Mouse (Mus musculus): ENCODE data around the gene Pigx. TPM values are rescaled to one million over a fixed set of nuclear protein-coding genes. Genes with fewer than 3 reads are reported as not detected.

Gene Pigx
- total and polyA plus RNA-seq, 3 experiments: 16.7 to 38.5 (median 35.6) TPM

GRCm38 (mm10) chr16:32068389-32069300, 30.9 kb downstream of the Pigx start:
- DNase-seq (ENCODE audit: low spot score) (no peak), ATAC-seq (ENCODE audit: extremely low read depth, insufficient number of reproducible peaks, low FRiP score, poor library complexity, severe bottlenecking) (no peak)
- Histone ChIP-seq H3K4me1 (ENCODE audit: insufficient read depth, low read depth, low read length) (peaks cover 36% of the 10 kb centered on the region), H3K4me3 (ENCODE audit: low read depth, low read length) (no peak overlapping the region), H3K36me3 (replicated peaks) (peaks cover 46% of the 10 kb centered on the region), H3K27me3 (ENCODE audit: insufficient read depth, low read length) (no peaks in the 10 kb centered on the region), H3K9me3 (replicated peaks) (no peaks in the 10 kb centered on the region)
- no peak for TF ChIP-seq TAL1 (conservative IDR thresholded peaks at IDR 0.05; ENCODE audit: low read depth, low read length)
- no peak for TF ChIP-seq GATA2 (IDR thresholded peaks at IDR 0.05; ENCODE audit: borderline replicate concordance, low read depth, low read length)
- TF ChIP-seq POLR2AphosphoS5 (IDR thresholded peaks at IDR 0.05; ENCODE audit: insufficient replicate concordance, low read depth, low read length): no peak
- TF ChIP-seq GATA1 (IDR thresholded peaks at IDR 0.05; ENCODE audit: borderline replicate concordance, low read length): no peak
- TF ChIP-seq CTCF (IDR thresholded peaks at IDR 0.05; ENCODE audit: low read depth, low read length): no peak

- Histone ChIP-seq H3K9me3 (replicated peaks) (no peaks in the 10 kb centered on the region), H3K27me3 (ENCODE audit: insufficient read depth, low read length) (no peaks in the 10 kb centered on the region), H3K4me1 (ENCODE audit: insufficient read depth, low read depth, low read length) (peaks cover 38% of the 10 kb centered on the region), H3K4me3 (ENCODE audit: low read depth, low read length) (no peak overlapping the region), H3K36me3 (replicated peaks) (peaks cover 38% of the 10 kb centered on the region)
- TF ChIP-seq CTCF (IDR thresholded peaks at IDR 0.05; ENCODE audit: low read depth, low read length) (no peak), GATA1 (IDR thresholded peaks at IDR 0.05; ENCODE audit: borderline replicate concordance, low read length) (no peak), POLR2AphosphoS5 (IDR thresholded peaks at IDR 0.05; ENCODE audit: insufficient replicate concordance, low read depth, low read length) (no peak), TAL1 (conservative IDR thresholded peaks at IDR 0.05; ENCODE audit: low read depth, low read length) (no peak), GATA2 (IDR thresholded peaks at IDR 0.05; ENCODE audit: borderline replicate concordance, low read depth, low read length) (no peak)
- DNase-seq (ENCODE audit: low spot score) (no peak), ATAC-seq (ENCODE audit: extremely low read depth, insufficient number of reproducible peaks, low FRiP score, poor library complexity, severe bottlenecking) (no peak)
Measured at GRCm38 (mm10) chr16:32066899-32067298, 32.6 kb downstream of the Pigx start.

- no peak for DNase-seq (ENCODE audit: low spot score)
- H3K27me3 ChIP-seq (ENCODE audit: insufficient read depth, low read length): no peaks in the 10 kb centered on the region
- H3K4me1 ChIP-seq (ENCODE audit: insufficient read depth, low read depth, low read length): peaks cover 40% of the 10 kb centered on the region
- H3K4me3 ChIP-seq (ENCODE audit: low read depth, low read length): no peak overlapping the region
- no peak for ATAC-seq (ENCODE audit: extremely low read depth, insufficient number of reproducible peaks, low FRiP score, poor library complexity, severe bottlenecking)
- H3K36me3 ChIP-seq (replicated peaks): peaks cover 41% of the 10 kb centered on the region
- no peaks in the 10 kb centered on the region for H3K9me3 ChIP-seq (replicated peaks)
- TF ChIP-seq GATA2 (IDR thresholded peaks at IDR 0.05; ENCODE audit: borderline replicate concordance, low read depth, low read length) (no peak), GATA1 (IDR thresholded peaks at IDR 0.05; ENCODE audit: borderline replicate concordance, low read length) (no peak), CTCF (IDR thresholded peaks at IDR 0.05; ENCODE audit: low read depth, low read length) (no peak), POLR2AphosphoS5 (IDR thresholded peaks at IDR 0.05; ENCODE audit: insufficient replicate concordance, low read depth, low read length) (no peak), TAL1 (conservative IDR thresholded peaks at IDR 0.05; ENCODE audit: low read depth, low read length) (no peak)
Measured at GRCm38 (mm10) chr16:32063900-32064299, 35.6 kb downstream of the Pigx start.

- Histone ChIP-seq H3K4me1 (ENCODE audit: insufficient read depth, low read depth, low read length) (peaks cover 34% of the 10 kb centered on the region), H3K9me3 (replicated peaks) (no peaks in the 10 kb centered on the region), H3K27me3 (ENCODE audit: insufficient read depth, low read length) (no peaks in the 10 kb centered on the region), H3K4me3 (ENCODE audit: low read depth, low read length) (no peak overlapping the region), H3K36me3 (replicated peaks) (peaks cover 43% of the 10 kb centered on the region)
- DNase-seq (ENCODE audit: low spot score) (no peak), ATAC-seq (ENCODE audit: extremely low read depth, insufficient number of reproducible peaks, low FRiP score, poor library complexity, severe bottlenecking) (no peak)
- TF ChIP-seq TAL1 (conservative IDR thresholded peaks at IDR 0.05; ENCODE audit: low read depth, low read length) (no peak), CTCF (IDR thresholded peaks at IDR 0.05; ENCODE audit: low read depth, low read length) (no peak), GATA1 (IDR thresholded peaks at IDR 0.05; ENCODE audit: borderline replicate concordance, low read length) (no peak), POLR2AphosphoS5 (IDR thresholded peaks at IDR 0.05; ENCODE audit: insufficient replicate concordance, low read depth, low read length) (no peak)
Measured at GRCm38 (mm10) chr16:32062226-32062625, 37.3 kb downstream of the Pigx start.

- Histone ChIP-seq H3K4me1 (ENCODE audit: insufficient read depth, low read depth, low read length) (peaks cover 20% of the 10 kb centered on the region), H3K4me3 (ENCODE audit: low read depth, low read length) (no peak overlapping the region), H3K27me3 (ENCODE audit: insufficient read depth, low read length) (no peaks in the 10 kb centered on the region), H3K9me3 (replicated peaks) (no peaks in the 10 kb centered on the region), H3K36me3 (replicated peaks) (peaks cover 25% of the 10 kb centered on the region)
- peak; percentile 10 for DNase-seq (ENCODE audit: low spot score)
- TF ChIP-seq TAL1 (conservative IDR thresholded peaks at IDR 0.05; ENCODE audit: low read depth, low read length) (no peak), POLR2AphosphoS5 (IDR thresholded peaks at IDR 0.05; ENCODE audit: insufficient replicate concordance, low read depth, low read length) (no peak), GATA2 (IDR thresholded peaks at IDR 0.05; ENCODE audit: borderline replicate concordance, low read depth, low read length) (no peak), GATA1 (IDR thresholded peaks at IDR 0.05; ENCODE audit: borderline replicate concordance, low read length) (no peak), CTCF (IDR thresholded peaks at IDR 0.05; ENCODE audit: low read depth, low read length) (no peak)
- no peak for ATAC-seq (ENCODE audit: extremely low read depth, insufficient number of reproducible peaks, low FRiP score, poor library complexity, severe bottlenecking)
Measured at GRCm38 (mm10) chr16:32059840-32060523, 39.6 kb downstream of the Pigx start.

GRCm38 (mm10) chr16:32058817-32059216, 40.7 kb downstream of the Pigx start:
- DNase-seq (ENCODE audit: low spot score) (no peak), ATAC-seq (ENCODE audit: extremely low read depth, insufficient number of reproducible peaks, low FRiP score, poor library complexity, severe bottlenecking) (no peak)
- Histone ChIP-seq H3K27me3 (ENCODE audit: insufficient read depth, low read length) (no peaks in the 10 kb centered on the region), H3K4me3 (ENCODE audit: low read depth, low read length) (no peak overlapping the region), H3K36me3 (replicated peaks) (peaks cover 20% of the 10 kb centered on the region), H3K9me3 (replicated peaks) (no peaks in the 10 kb centered on the region), H3K4me1 (ENCODE audit: insufficient read depth, low read depth, low read length) (peaks cover 19% of the 10 kb centered on the region)
- TF ChIP-seq POLR2AphosphoS5 (IDR thresholded peaks at IDR 0.05; ENCODE audit: insufficient replicate concordance, low read depth, low read length) (no peak), TAL1 (conservative IDR thresholded peaks at IDR 0.05; ENCODE audit: low read depth, low read length) (no peak), GATA2 (IDR thresholded peaks at IDR 0.05; ENCODE audit: borderline replicate concordance, low read depth, low read length) (no peak), CTCF (IDR thresholded peaks at IDR 0.05; ENCODE audit: low read depth, low read length) (no peak), GATA1 (IDR thresholded peaks at IDR 0.05; ENCODE audit: borderline replicate concordance, low read length) (no peak)
